Mouse (Mus musculus) midbrain, embryonic 16.5 days (tissue): Measurements from ENCODE around the gene Bdkrb1. TPM values are rescaled to one million over a fixed set of nuclear protein-coding genes. Genes with fewer than 3 reads are reported as not detected.

ENCODE experiments used
- ATAC-seq: fragments of 200-750 bp; cut with Nextera tagmentation; 2 replicates; pipeline ENCODE4 v1.8.0; 2017; ENCODE audit warnings: moderate TSS enrichment
- H3K27ac ChIP-seq: fragments of 300-500 bp; sonication (generic); 2 replicates; pipeline ENCODE4 v1.5.1; 2014; ENCODE audit warnings: mild to moderate bottlenecking, low read length, mixed read lengths
- H3K27me3 ChIP-seq: fragments of 300-500 bp; sonication (generic); 2 replicates; pipeline ENCODE4 v1.6.1; 2014; ENCODE audit warnings: low read depth, low read length, mixed read lengths; ENCODE audit not compliant: control insufficient read depth, insufficient read depth
- H3K36me3 ChIP-seq: fragments of 300-500 bp; sonication (generic); 2 replicates; pipeline ENCODE4 v1.6.1; 2014; ENCODE audit warnings: mild to moderate bottlenecking, low read length, moderate library complexity, mixed read lengths; ENCODE audit not compliant: control insufficient read depth, insufficient read depth
- H3K4me1 ChIP-seq: fragments of 300-500 bp; sonication (generic); 2 replicates; pipeline ENCODE4 v1.6.1; 2014; ENCODE audit warnings: mild to moderate bottlenecking, low read length, mixed read lengths; ENCODE audit not compliant: control insufficient read depth, insufficient read depth
- H3K4me2 ChIP-seq: fragments of 300-500 bp; sonication (generic); 2 replicates; pipeline ENCODE4 v1.6.1; 2014; ENCODE audit warnings: mild to moderate bottlenecking, low read length, mixed read lengths
- H3K4me3 ChIP-seq: fragments of 300-500 bp; sonication (generic); 2 replicates; pipeline ENCODE4 v1.5.1; 2014; ENCODE audit warnings: low read depth, mild to moderate bottlenecking, low read length, moderate library complexity, mixed read lengths
- H3K9ac ChIP-seq: fragments of 300-500 bp; sonication (generic); 2 replicates; pipeline ENCODE4 v1.6.1; 2014; ENCODE audit warnings: low read depth, low read length, mixed read lengths
- H3K9me3 ChIP-seq: fragments of 300-500 bp; sonication (generic); replicated peaks from 2 replicates; pipeline ENCODE4 v1.6.1; 2014; ENCODE audit warnings: mild to moderate bottlenecking, low read length, mixed read lengths; ENCODE audit not compliant: control insufficient read depth, poor library complexity, severe bottlenecking
- WGBS: fragments of 180-500 bp; shearing (Covaris S2); extraction: QIAGEN DNeasy Blood & Tissue Kit; methylation state at CpG from one replicate; pipeline ENCODE4 v1.1.7; 2014; 5-methylcytosine and 5-hydroxymethylcytosine counted together
- polyA plus RNA-seq: library from polyadenylated mRNA; unstranded; fragments of >200 nt; fragmentation: Nextera tagmentation; extraction: Ambion mirVana; gene quantifications from 2 replicates; pipeline ENCODE4 v1.2.1, GENCODE M21; 2015

Gene Bdkrb1
- polyA plus RNA-seq: 0.14 TPM in 1 of 2 replicates, not detected in the other

- H3K4me1 ChIP-seq: no peaks in the 10 kb centered on the region; the same call in 1 of the 2 replicates
- H3K27ac ChIP-seq: no peak within 1 kb of the TSS
- H3K4me2 ChIP-seq: no peak within 1 kb of the TSS
- no peaks in the 10 kb centered on the region for H3K9me3 ChIP-seq
- no peak within 1 kb of the TSS for H3K4me3 ChIP-seq
- no peak within 1 kb of the TSS for H3K9ac ChIP-seq
- H3K36me3 ChIP-seq: no peaks in the 10 kb centered on the region
- WGBS: 87% methylated on average over 11 of the region's 11 CpGs
- ATAC-seq: no peak
- no peaks in the 10 kb centered on the region for H3K27me3 ChIP-seq
Observed at GRCm38 (mm10) chr12:105602581-105603210, at the start of gene Bdkrb1. Bdkrb1 (plus strand) TSS chr12:105603085.

GRCm38 (mm10) chr12:105554151-105554772 is 48.6 kb upstream of the Bdkrb1 start:
- no peaks in the 10 kb centered on the region for H3K27me3 ChIP-seq

GRCm38 (mm10) chr12:105555172-105555571 is 47.7 kb upstream of the Bdkrb1 start:
- Histone ChIP-seq H3K4me1 (no peaks in the 10 kb centered on the region), H3K9ac (no peak overlapping the region), H3K4me3 (no peak overlapping the region), H3K27ac (no peak overlapping the region), H3K4me2 (no peak overlapping the region), H3K27me3 (no peaks in the 10 kb centered on the region), H3K36me3 (no peaks in the 10 kb centered on the region), H3K9me3 (no peaks in the 10 kb centered on the region)
- ATAC-seq: no peak
- 78% methylated on average over 5 of the region's 5 CpGs for WGBS

More at GRCm38 (mm10) chr12:105554151-105554772, 48.6 kb upstream of the Bdkrb1 start:
- Histone ChIP-seq H3K9ac (no peak overlapping the region), H3K27ac (no peak overlapping the region), H3K36me3 (no peaks in the 10 kb centered on the region), H3K4me3 (no peak overlapping the region), H3K4me1 (no peaks in the 10 kb centered on the region), H3K4me2 (no peak overlapping the region), H3K9me3 (no peaks in the 10 kb centered on the region)
- ATAC-seq: no peak
- WGBS: 82% methylated on average over 8 of the region's 8 CpGs

DNA sequence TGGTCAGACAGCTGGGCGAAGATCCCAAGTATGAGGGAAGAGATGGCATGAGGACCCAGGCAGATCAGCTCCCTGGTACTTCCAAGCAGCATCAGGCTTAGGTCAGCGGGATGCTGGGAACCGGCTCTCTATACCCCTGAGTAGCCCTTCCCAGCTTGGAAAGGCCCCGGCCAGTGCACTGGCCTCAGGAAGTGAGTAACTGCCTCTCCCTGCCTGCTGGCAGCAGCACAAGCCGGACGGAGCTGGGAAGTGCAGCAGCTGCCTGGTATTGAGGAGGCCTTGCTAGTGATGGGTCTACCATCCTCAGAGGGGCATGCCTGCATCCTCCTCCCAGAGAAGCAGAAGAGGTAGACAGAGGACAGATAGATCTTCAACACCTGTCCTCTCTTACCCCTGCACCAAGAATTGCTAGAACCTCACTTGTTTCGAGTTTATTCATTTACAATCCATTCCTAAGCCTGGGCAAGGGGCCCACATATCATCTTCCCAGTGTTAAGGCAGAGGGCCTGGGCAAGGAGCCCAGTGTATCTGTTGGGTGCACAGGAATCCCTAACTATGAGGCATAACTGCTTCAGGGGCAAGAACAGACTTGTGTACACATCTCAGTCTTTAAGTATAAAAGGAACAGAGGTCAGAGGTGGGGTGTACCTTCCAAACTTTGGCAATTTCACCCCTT is 45.5 kb upstream of the Bdkrb1 start:
- 77% methylated on average over 7 of the region's 7 CpGs for WGBS

GRCm38 (mm10) chr12:105561007-105561534 is 41.8 kb upstream of the Bdkrb1 start:
- Histone ChIP-seq H3K9ac (no peak overlapping the region), H3K4me3 (no peak overlapping the region), H3K27ac (no peak overlapping the region), H3K36me3 (no peaks in the 10 kb centered on the region), H3K9me3 (no peaks in the 10 kb centered on the region), H3K27me3 (peaks cover 24% of the 10 kb centered on the region), H3K4me2 (no peak overlapping the region), H3K4me1 (peaks cover 18% of the 10 kb centered on the region)
- peak; percentile 37; the same call in 1 of the 2 replicates for ATAC-seq
- WGBS: 38% methylated on average over 8 of the region's 8 CpGs

More for the DNA sequence above, 45.5 kb upstream of the Bdkrb1 start:
- no peaks in the 10 kb centered on the region for H3K9me3 ChIP-seq
- no peak overlapping the region for H3K9ac ChIP-seq
- peaks cover 7% of the 10 kb centered on the region; the same call in 1 of the 2 replicates for H3K27me3 ChIP-seq
- no peak overlapping the region for H3K27ac ChIP-seq
- H3K4me1 ChIP-seq: 0 out of 2 replicates have a peak, but pooled peaks cover 2% of the 10 kb centered on the region
- no peak overlapping the region for H3K4me2 ChIP-seq
- ATAC-seq: no peak
- H3K4me3 ChIP-seq: no peak overlapping the region
- H3K36me3 ChIP-seq: no peaks in the 10 kb centered on the region

GRCm38 (mm10) chr12:105562056-105562820 is 40.6 kb upstream of the Bdkrb1 start:
- Histone ChIP-seq H3K27ac (no peak overlapping the region), H3K4me2 (peak overlapping the region; percentile 86), H3K36me3 (no peaks in the 10 kb centered on the region), H3K4me3 (peak overlapping the region; percentile 37), H3K27me3 (peaks cover 24% of the 10 kb centered on the region), H3K9ac (no peak overlapping the region), H3K9me3 (no peaks in the 10 kb centered on the region), H3K4me1 (peaks cover 18% of the 10 kb centered on the region)
- 33% methylated on average over 8 of the region's 8 CpGs for WGBS
- no peak for ATAC-seq

- no peak within 1 kb of the TSS for H3K27ac ChIP-seq
- H3K9me3 ChIP-seq: no peaks in the 10 kb centered on the region
- H3K36me3 ChIP-seq: no peaks in the 10 kb centered on the region
- ATAC-seq: 0 out of 2 replicates have a peak, but pooled peaks have one; percentile 29
- peak within 1 kb of the TSS; percentile 42 for H3K9ac ChIP-seq
- peaks cover 18% of the 10 kb centered on the region for H3K4me1 ChIP-seq
- 2% methylated on average over 25 of the region's 25 CpGs for WGBS
- H3K4me3 ChIP-seq: peak within 1 kb of the TSS; percentile 37
- H3K27me3 ChIP-seq: peaks cover 24% of the 10 kb centered on the region
- peak within 1 kb of the TSS; percentile 86 for H3K4me2 ChIP-seq
Observed at GRCm38 (mm10) chr12:105562936-105563680, 39.8 kb upstream of the Bdkrb1 start, which contains the start of gene Bdkrb2. Bdkrb2 (plus strand) TSS chr12:105563226.
